Mouse (Mus musculus) MEL (cell line): ENCODE data around the gene Nfx1.

Experiments used
- CHD1 ChIP-seq: IDR thresholded peaks from 2 replicates; pipeline ENCODE4 v1.6.1; 2012; ENCODE audit warnings: low read depth, mild to moderate bottlenecking, inconsistent platforms, low read length, improper control_type of control experiment
- CTCF ChIP-seq, 3 experiments: IDR thresholded peaks in 2 of 3; conservative IDR thresholded peaks in 1 of 3; 2 replicates each; pipeline ENCODE4 v1.5.1; 2011 to 2012; ENCODE audit warnings: low read length in 3 of 3, low read depth in 2 of 3, mild to moderate bottlenecking in 2 of 3, improper control_type of control experiment in 1 of 3, inconsistent platforms in 1 of 3, mixed read lengths in 1 of 3, moderate library complexity in 1 of 3; ENCODE audit not compliant: control insufficient read depth in 1 of 3, insufficient read depth in 1 of 3, poor library complexity in 1 of 3, severe bottlenecking in 1 of 3
- EP300 ChIP-seq, 2 experiments: IDR thresholded peaks; 2 replicates each; pipeline ENCODE4 v1.6.1; 2011; ENCODE audit warnings: improper control_type of control experiment in 2 of 2, low read length in 2 of 2, low read depth in 1 of 2, mild to moderate bottlenecking in 1 of 2
- KAT2A ChIP-seq: conservative IDR thresholded peaks from 2 replicates; pipeline ENCODE4 v1.6.1; 2012; ENCODE audit warnings: low read depth, low read length, improper control_type of control experiment, inconsistent platforms
- MAX ChIP-seq: IDR thresholded peaks from 2 replicates; pipeline ENCODE4 v1.6.1; 2011; ENCODE audit warnings: low read length, improper control_type of control experiment
- POLR2A ChIP-seq, 2 experiments: IDR thresholded peaks; 2 replicates each; pipeline ENCODE4 v1.6.1; 2011 to 2012; ENCODE audit warnings: low read length in 2 of 2, mild to moderate bottlenecking in 2 of 2, control low read depth in 1 of 2, improper control_type of control experiment in 1 of 2, low read depth in 1 of 2, moderate library complexity in 1 of 2; ENCODE audit not compliant: control insufficient read depth in 1 of 2, insufficient read depth in 1 of 2, poor library complexity in 1 of 2
- SIN3A ChIP-seq: IDR thresholded peaks from 2 replicates; pipeline ENCODE4 v1.6.1; 2012; ENCODE audit warnings: low read length, improper control_type of control experiment, inconsistent platforms

DNA sequence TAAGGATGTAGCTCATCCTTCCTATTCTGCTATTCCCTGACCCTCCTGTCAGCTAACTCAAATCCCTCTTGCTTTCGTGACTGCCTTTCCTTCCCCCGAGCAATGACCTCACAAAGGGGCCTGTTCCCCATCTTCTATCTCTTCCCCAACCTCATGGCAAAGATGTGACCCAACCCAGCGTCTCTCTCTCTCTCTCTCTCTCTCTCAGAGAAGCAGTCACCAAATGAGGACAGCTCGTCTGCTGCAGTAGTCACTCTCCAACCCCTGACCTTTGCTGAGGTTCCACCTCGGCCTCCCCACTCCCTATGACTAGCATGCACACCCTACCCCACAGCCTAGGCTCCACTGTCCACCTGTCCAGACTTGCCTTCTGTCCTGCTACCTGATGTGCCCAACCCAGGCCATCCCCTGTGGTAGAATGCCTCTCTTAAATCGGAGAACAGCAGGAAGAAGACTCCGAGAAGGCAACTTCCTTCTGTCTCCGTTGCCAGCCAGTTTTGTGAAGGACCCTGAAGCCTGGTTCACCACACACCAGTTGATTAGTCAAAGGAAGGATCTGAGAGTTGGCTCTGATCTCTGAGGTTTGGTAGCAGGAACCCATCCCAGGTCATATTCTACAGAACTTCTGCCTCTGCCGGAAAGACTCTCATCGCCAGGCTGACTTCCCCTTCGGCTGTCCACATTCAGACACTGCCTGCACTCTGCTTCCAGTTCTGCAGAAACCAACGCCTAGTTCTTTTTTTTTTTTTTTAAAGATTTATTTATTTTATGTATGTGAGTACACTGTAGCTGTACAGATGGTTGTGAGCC, 102.5 kb downstream of the Nfx1 start:
- TF ChIP-seq CTCF (IDR thresholded peaks at IDR 0.05 in 2 of 3, conservative IDR thresholded peaks at IDR 0.05 in 1 of 3; ENCODE audit: control insufficient read depth in 1 of 3, insufficient read depth in 1 of 3, low read depth in 2 of 3, low read length in 3 of 3, poor library complexity in 1 of 3, severe bottlenecking in 1 of 3) (no peak), CHD1 (no peak), POLR2A (IDR thresholded peaks at IDR 0.05; ENCODE audit: control insufficient read depth in 1 of 2, insufficient read depth in 1 of 2, low read depth in 1 of 2, low read length in 2 of 2, poor library complexity in 1 of 2) (no peak), EP300 (IDR thresholded peaks at IDR 0.05; ENCODE audit: low read depth in 1 of 2, low read length in 2 of 2) (no peak; a peak in 1 of 4 replicates), KAT2A (no peak), MAX (no peak), SIN3A (no peak; the same call in 1 of the 2 replicates)
